Mouse (Mus musculus) midbrain, postnatal 0 days (tissue): ENCODE results near the gene Anks1. TPM values are rescaled to one million over a fixed set of nuclear protein-coding genes. Genes with fewer than 3 reads are reported as not detected.

ENCODE experiments used
- ATAC-seq: fragments of 200-750 bp; cut with Nextera tagmentation; 2 replicates; pipeline ENCODE4 v1.8.0; 2017; ENCODE audit warnings: moderate number of reproducible peaks, mild to moderate bottlenecking, moderate TSS enrichment, moderate library complexity; ENCODE audit not compliant: low FRiP score
- DNase-seq: peaks from one replicate; pipeline ENCODE4 v3.0.0-alpha.2; 2015; ENCODE audit warnings: low spot score
- H3K27ac ChIP-seq: fragments of 300-500 bp; sonication (generic); 2 replicates; pipeline ENCODE4 v1.5.1; 2014; ENCODE audit warnings: low read depth, mild to moderate bottlenecking, low read length, mixed read lengths
- H3K27me3 ChIP-seq: fragments of 300-500 bp; sonication (generic); 2 replicates; pipeline ENCODE4 v1.6.1; 2014; ENCODE audit warnings: low read length, control low read depth, mixed read lengths; ENCODE audit not compliant: insufficient read depth
- H3K36me3 ChIP-seq: fragments of 300-500 bp; sonication (generic); 2 replicates; pipeline ENCODE4 v1.6.1; 2014; ENCODE audit warnings: low read length, control low read depth, mixed read lengths; ENCODE audit not compliant: insufficient read depth
- H3K4me1 ChIP-seq: fragments of 300-500 bp; sonication (generic); 2 replicates; pipeline ENCODE4 v1.6.1; 2014; ENCODE audit warnings: mild to moderate bottlenecking, control low read depth, antibody characterized with exemption, low read length, mixed read lengths; ENCODE audit not compliant: insufficient read depth
- H3K4me2 ChIP-seq: fragments of 300-500 bp; sonication (generic); 2 replicates; pipeline ENCODE4 v1.6.1; 2014; ENCODE audit warnings: low read depth, mild to moderate bottlenecking, low read length, mixed read lengths; ENCODE audit not compliant: poor library complexity, severe bottlenecking
- H3K4me3 ChIP-seq: fragments of 300-500 bp; sonication (generic); 2 replicates; pipeline ENCODE4 v1.5.1; 2014; ENCODE audit warnings: low read depth, mild to moderate bottlenecking, low read length, moderate library complexity
- H3K9ac ChIP-seq: fragments of 300-500 bp; sonication (generic); replicated peaks from 2 replicates; pipeline ENCODE4 v1.6.1; 2014; ENCODE audit warnings: mild to moderate bottlenecking, low read length, moderate library complexity, mixed read lengths; ENCODE audit not compliant: poor library complexity, severe bottlenecking
- H3K9me3 ChIP-seq: fragments of 300-500 bp; sonication (generic); 2 replicates; pipeline ENCODE4 v1.6.1; 2016; ENCODE audit warnings: low read length, control low read depth
- CTCF ChIP-seq: IDR thresholded peaks from 2 replicates; pipeline ENCODE4 v1.5.1; 2016; ENCODE audit warnings: antibody characterized with exemption, mild to moderate bottlenecking
- WGBS: fragments of 180-500 bp; shearing (Covaris S2); extraction: QIAGEN DNeasy Blood & Tissue Kit; methylation state at CpG from one replicate; pipeline ENCODE4 v1.1.7; 2014; 5-methylcytosine and 5-hydroxymethylcytosine counted together
- polyA plus RNA-seq: library from polyadenylated mRNA; unstranded; fragments of >200 nt; fragmentation: Nextera tagmentation; extraction: Ambion mirVana; gene quantifications from 2 replicates; pipeline ENCODE4 v1.2.1, GENCODE M21; 2015
- total RNA-seq: library from RNA; depleted of rRNA; stranded (reverse); fragments of >200 nt; gene quantifications from 2 replicates; pipeline ENCODE4 v1.2.3, GENCODE M21; 2014

Anks1 gene
- total and polyA plus RNA-seq, 2 experiments from 2014 or later = 44.1 to 109 TPM

- DNase-seq (peak; percentile 60), ATAC-seq (no peak)
- H3K9ac ChIP-seq = no peak overlapping the region; the same call in 1 of the 2 replicates
- no peak overlapping the region for H3K4me2 ChIP-seq
- no peaks in the 10 kb centered on the region for H3K27me3 ChIP-seq
- no peak overlapping the region for H3K4me3 ChIP-seq
- H3K36me3 ChIP-seq = no peaks in the 10 kb centered on the region; the same call in 1 of the 2 replicates
- H3K4me1 ChIP-seq = peaks cover 9% of the 10 kb centered on the region
- H3K27ac ChIP-seq = peak overlapping the region; percentile 38
- H3K9me3 ChIP-seq = no peaks in the 10 kb centered on the region
- 70% methylated on average over 14 of the region's 14 CpGs for WGBS
- TF ChIP-seq CTCF = no peak
Observed at GRCm38 (mm10) chr17:28026111-28026872, 117.2 kb downstream of the Anks1 start.

GRCm38 (mm10) chr17:28027197-28027596 is 118.1 kb downstream of the Anks1 start:
- Histone ChIP-seq H3K4me3 (no peak overlapping the region), H3K36me3 (no peaks in the 10 kb centered on the region; the same call in 1 of the 2 replicates), H3K4me2 (no peak overlapping the region), H3K27ac (no peak overlapping the region), H3K9me3 (no peaks in the 10 kb centered on the region), H3K9ac (no peak overlapping the region), H3K27me3 (no peaks in the 10 kb centered on the region), H3K4me1 (peaks cover 9% of the 10 kb centered on the region)
- WGBS = 94% methylated on average over 6 of the region's 6 CpGs
- no peak for DNase-seq
- no peak for TF ChIP-seq CTCF
- ATAC-seq = no peak

- no peaks in the 10 kb centered on the region for H3K27me3 ChIP-seq
- DNase-seq (no peak), ATAC-seq (no peak)
- no peaks in the 10 kb centered on the region; the same call in 1 of the 2 replicates for H3K36me3 ChIP-seq
- no peak overlapping the region for H3K4me2 ChIP-seq
- H3K4me3 ChIP-seq = no peak overlapping the region
- H3K4me1 ChIP-seq = peaks cover 3% of the 10 kb centered on the region
- H3K9ac ChIP-seq = no peak overlapping the region
- no peak overlapping the region for H3K27ac ChIP-seq
- TF ChIP-seq CTCF = no peak
- no peaks in the 10 kb centered on the region for H3K9me3 ChIP-seq
- WGBS = 75% methylated on average over 10 of the region's 10 CpGs
Observed at GRCm38 (mm10) chr17:28028236-28028635, 119.1 kb downstream of the Anks1 start.

DNA sequence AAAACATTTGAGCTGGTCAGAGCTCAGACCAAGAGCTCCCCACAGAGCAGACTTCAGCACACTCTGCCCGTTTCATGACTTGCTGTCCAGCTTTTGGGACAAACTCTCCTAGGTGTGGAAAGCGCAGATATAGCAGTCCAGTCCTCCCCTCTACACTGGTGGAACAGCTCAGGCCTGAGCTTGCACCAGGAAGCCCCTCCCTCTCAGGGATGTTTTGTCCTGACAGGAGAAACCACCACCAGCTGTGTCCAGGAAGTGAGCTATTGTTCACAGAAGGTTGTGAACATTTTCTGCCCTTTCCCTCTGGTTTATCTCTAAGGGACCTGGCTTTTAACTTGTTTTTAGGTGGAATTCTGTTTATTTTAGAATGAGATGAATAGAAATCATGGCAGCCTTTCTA is 120.2 kb downstream of the Anks1 start:
- DNase-seq (no peak), ATAC-seq (no peak)
- Histone ChIP-seq H3K27ac (no peak overlapping the region), H3K4me1 (peaks cover 3% of the 10 kb centered on the region; the same call in 1 of the 2 replicates), H3K4me3 (no peak overlapping the region), H3K36me3 (no peaks in the 10 kb centered on the region; the same call in none of the 2 replicates), H3K4me2 (no peak overlapping the region), H3K9me3 (no peaks in the 10 kb centered on the region), H3K9ac (no peak overlapping the region), H3K27me3 (no peaks in the 10 kb centered on the region)
- TF ChIP-seq CTCF = no peak
- WGBS = 73% methylated on average over 2 of the region's 2 CpGs

DNA sequence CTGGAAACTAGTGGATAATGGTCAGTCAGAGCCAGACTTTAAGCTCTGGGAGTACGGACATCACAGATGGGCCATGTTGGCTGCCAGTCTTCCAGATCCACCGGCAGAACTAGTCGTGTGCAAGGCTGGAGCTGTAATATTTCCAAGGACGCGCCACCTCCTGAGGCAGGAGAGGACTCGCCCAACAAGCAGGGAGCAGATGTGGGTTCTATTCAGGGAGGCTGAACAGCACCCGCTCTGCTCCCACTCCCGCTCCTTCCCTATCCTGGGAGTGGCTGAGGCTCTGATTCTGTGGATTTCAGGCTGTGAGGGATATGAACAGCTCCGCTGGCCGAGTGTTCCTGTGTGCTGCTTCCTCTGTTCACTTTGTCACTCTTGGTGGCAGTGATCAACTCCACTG is 121.3 kb downstream of the Anks1 start:
- no peaks in the 10 kb centered on the region; the same call in none of the 2 replicates for H3K36me3 ChIP-seq
- no peak for TF ChIP-seq CTCF
- H3K27me3 ChIP-seq = no peaks in the 10 kb centered on the region
- WGBS = 89% methylated on average over 10 of the region's 10 CpGs
- H3K27ac ChIP-seq = 0 out of 2 replicates have a peak overlapping the region, but pooled peaks have one; percentile 47
- no peak overlapping the region for H3K4me2 ChIP-seq
- no peak for ATAC-seq
- no peak overlapping the region for H3K9ac ChIP-seq
- DNase-seq = no peak
- H3K4me1 ChIP-seq = no peaks in the 10 kb centered on the region
- H3K9me3 ChIP-seq = no peaks in the 10 kb centered on the region
- no peak overlapping the region for H3K4me3 ChIP-seq

DNA sequence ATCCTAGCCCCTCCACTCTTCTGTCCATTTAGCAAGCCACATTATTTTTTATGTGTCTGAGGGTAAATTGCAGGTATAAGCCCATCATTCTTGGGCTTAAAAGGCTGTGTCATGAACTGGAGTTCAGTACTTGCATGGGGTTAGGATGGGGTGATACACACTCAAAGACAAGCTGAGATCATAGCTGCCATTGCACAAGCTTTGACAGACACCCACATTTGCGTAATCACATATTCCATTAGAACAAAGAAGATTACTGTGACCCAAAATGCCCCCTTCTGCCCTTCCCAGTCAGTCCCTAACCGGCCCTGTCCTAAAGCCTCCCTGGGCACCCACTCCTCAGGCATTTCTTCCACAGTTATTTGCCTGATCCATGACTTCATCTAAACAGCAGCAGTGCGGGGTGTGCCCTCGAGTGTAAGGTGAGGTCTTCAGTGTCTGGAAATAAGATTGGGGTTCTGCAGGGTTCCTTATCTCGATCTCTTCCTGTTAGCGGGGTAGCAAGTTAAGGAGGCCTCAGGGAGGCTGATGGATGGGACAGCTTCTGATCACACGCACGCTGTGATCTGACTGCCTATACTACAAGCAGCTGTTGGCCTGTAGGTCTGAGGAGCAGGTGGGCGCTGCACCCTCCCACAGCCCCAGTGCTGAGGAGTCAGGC is 122.3 kb downstream of the Anks1 start:
- Histone ChIP-seq H3K9ac (no peak overlapping the region), H3K4me3 (no peak overlapping the region), H3K27ac (no peak overlapping the region), H3K4me2 (no peak overlapping the region), H3K27me3 (no peaks in the 10 kb centered on the region), H3K9me3 (no peaks in the 10 kb centered on the region), H3K4me1 (no peaks in the 10 kb centered on the region), H3K36me3 (no peaks in the 10 kb centered on the region; the same call in none of the 2 replicates)
- no peak for DNase-seq
- no peak for TF ChIP-seq CTCF
- 81% methylated on average over 9 of the region's 9 CpGs for whole genome bisulfite sequencing
- no peak for ATAC-seq
